Mouse (Mus musculus) brain, embryonic 14.5 days (tissue): Measurements from ENCODE around the gene Dus2.

Source experiments
- CTCF ChIP-seq: fragments of 200-500 bp; IDR thresholded peaks from 2 replicates; pipeline ENCODE4 v1.5.1; 2012; ENCODE audit warnings: inconsistent platforms, mild to moderate bottlenecking, moderate library complexity, borderline replicate concordance; ENCODE audit not compliant: insufficient read depth, insufficient read length; ENCODE audit errors: extremely low read depth
- POLR2A ChIP-seq: fragments of 200-500 bp; IDR thresholded peaks from 2 replicates; pipeline ENCODE4 v1.6.1; 2012; ENCODE audit warnings: mild to moderate bottlenecking, inconsistent platforms, borderline replicate concordance; ENCODE audit not compliant: poor library complexity, insufficient read depth, insufficient read length, severe bottlenecking; ENCODE audit errors: extremely low read depth

DNA sequence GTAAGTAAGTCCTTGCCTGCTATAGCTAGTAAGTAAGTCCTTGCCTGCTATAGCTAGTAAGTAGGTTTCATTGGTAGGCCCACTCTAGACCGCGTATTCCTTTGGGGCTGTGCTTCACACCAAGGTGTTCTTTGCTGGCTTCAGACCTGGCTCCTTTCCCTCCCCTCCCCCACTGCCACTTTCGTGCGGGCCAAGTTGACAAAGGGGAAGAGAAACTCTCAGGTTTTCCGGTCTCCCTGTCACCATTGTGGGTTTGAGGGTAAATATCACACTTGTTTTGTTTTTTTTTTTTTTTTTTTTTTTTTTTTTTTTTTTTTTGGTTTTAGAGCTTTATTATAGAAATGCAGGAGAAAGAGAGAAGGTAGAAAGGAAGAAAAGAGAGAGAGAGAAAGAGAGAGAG lies 1.4 kb downstream of the Dus2 start:
- TF ChIP-seq CTCF, result no peak
- no peak for TF ChIP-seq POLR2A
